Mouse (Mus musculus): Measurements from ENCODE around the gene Car7.
"Not testable (repeated sequence)": the region's sequence is repeated elsewhere in the genome, so short reads cannot be mapped to it uniquely, and the experiment has no call there.

Gene Car7

DNA sequence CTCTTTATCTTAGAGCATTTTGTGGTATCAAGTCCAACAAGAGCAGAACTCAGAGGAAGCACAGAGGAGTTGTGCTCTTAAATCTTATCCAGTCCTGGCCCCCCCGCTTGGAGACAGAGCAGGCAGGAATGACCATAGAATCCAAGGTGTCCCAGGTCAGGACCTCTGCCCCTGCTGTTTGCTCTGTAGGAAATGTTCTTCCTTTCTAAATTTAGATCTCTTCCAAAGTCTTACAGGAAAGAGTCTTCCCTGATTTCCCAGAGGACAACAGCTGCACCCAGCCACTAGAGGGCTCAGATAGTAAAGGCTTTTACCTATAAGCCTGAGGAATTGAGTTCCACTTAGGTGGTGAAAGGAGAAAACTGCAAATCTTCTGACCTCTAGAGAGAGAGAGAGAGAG is 35.1 kb downstream of the Car7 start:
- DNase-seq (ENCODE audit: low spot score) = peak; percentile 69

DNA sequence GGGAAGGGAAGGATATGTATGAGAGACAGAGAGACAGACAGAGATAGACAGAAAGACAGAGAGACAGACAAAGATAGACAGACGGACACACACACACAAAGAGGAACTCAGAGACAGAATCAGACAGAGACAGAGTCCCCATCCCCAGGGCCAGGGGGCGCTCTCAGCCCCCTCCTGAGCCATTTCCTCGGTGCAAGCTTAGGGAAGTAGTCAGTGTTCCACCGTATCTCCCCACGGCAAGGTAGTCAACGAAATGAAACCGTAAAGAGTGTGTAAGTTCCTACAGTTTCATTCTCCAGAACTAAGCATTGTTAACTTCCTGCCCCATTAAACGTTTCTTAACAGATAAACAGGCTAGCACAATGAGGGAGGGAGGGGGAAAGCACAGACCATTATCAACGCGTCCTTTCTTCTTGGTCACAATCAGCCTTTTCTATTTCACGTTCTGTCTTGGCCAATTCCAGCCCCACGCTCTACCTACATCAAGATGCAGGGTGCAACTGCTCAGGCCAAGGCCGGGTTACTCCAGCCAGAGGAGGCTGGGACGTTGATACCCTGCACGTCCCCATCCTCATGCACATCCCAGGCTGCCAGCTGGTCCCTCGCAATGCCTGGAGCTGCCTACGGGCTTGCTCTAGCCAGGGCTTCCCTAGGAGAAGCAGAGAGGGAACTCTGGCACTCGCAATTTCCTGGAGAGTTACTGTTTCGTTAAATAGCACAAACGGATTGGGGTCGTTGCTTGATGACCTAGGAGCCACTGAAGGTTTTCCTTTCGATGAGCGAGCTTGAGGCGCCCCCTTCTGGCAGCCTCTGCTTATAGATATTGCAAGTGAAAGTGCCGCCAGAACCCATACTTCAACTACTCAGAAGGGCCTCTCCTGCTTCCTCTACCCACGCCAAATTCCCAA is 36.2 kb downstream of the Car7 start:
- DNase-seq (ENCODE audit: low spot score) = peak; percentile 80

DNA sequence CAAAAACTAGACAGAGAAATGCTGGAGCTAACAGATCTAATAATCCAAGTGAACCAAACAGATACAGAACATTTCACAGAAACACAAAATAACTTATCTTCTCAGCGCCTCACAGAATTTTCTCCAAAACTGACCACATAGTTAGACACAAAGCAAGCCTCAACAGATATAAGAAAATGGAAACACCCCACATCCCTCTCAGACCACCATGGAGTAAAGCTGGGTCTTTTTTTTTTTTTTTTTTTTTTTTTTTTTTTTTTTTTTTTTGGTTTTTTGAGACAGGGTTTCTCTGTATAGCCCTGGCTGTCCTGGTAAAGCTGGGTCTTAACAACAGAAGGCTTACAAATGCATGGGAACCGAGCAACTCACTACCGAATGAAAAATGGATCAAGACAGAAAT is 42.3 kb downstream of the Car7 start:
- no peak for DNase-seq (ENCODE audit: low spot score)

DNA sequence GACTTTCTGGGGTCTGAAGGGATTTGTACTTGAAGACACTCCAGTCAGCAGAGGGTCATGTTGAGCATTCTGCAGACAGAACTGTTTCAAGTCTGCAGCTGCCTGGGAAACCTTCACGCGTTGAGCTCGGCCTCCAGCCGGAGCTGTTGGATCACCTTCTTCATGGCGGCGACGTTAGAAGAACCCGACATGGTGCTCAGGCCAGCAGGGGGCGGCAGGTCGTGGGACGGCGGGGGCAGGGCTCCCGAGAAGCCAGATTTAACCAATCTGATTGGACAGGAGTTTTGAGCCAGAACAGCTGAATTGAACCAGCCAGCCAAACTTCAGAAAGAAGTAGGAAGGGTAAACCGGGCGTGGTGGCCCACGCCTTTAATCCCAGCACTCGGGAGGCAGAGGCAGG is 43.1 kb downstream of the Car7 start:
- DNase-seq (ENCODE audit: low spot score) = not testable (repeated sequence)

DNA sequence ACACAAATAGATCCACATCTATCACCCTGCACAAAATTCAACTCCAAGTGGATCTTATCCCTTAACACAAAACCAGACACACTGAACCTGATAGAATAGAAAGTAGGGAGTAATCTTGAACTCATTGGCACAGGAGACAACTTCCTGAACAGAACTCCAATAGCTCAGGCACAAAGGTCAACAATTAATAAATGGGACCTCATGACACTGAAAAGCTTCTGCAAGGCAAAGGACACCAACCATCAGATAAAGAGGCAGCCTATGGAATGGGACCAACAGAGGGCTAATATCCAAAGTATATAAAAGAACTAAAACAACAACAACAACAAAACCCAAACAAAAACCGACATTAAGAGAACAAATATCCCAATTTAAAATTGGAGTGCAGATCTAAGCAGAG is 50.0 kb downstream of the Car7 start:
- DNase-seq (ENCODE audit: low spot score) = no peak

DNA sequence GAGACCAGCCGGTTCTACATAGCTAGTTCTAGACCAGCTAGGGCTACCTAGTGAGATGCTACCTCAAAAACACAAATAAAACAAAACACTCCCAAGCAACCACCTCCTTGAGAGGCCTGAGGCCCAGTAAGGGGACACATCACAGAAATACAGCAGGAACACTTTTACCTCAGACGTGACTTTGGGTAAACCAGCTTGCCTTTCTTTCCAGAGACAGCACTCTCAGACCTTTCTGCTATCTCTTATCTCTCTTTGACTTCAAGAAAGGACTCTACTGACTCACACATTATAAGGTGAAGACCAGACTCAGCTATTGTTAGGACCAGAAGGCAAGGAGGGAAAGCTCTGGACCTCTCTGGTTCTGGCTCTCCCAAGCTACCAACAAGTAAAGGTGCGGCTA is 55.8 kb downstream of the Car7 start:
- DNase-seq (ENCODE audit: low spot score) = no peak

DNA sequence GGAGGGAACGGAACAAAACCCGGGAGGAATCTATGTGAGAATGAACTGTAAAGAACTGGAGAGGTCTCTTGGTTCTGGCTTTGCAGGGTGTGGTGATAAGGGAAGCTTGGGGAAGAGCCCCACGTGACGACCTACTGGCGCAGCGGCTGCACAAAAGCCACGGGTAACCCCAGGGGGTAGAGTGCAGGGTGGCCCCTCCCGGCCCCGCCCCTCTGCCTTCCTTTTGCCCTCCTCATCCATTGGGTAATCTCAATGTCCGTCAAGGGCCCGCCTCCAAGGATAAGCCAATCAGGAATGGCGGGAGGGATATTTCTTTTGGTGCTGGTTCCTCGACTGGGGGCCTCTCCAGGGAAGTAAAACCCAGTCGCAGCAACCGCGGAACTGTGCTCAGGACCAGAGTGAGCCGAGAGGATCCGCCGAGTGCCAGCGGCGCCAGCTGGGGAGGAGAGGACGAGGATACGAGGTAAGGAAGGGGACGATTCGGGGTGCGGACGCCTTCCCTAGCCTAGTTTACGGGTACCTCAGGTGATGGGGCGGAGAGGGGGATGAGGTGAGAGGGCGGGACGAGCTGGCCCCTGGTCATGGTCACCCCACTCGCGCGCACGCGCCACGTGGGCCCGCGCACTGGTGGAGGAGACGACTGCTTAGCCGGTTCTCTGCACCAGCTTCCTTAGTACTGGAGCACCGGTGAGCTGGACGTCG is 56.8 kb downstream of the Car7 start, which contains the start of gene Pdp2:
Gene Pdp2, plus strand, starts transcription at position 319 of the 702 bp plus-strand sequence.
- peak; percentile 97 for DNase-seq (ENCODE audit: low spot score)

DNA sequence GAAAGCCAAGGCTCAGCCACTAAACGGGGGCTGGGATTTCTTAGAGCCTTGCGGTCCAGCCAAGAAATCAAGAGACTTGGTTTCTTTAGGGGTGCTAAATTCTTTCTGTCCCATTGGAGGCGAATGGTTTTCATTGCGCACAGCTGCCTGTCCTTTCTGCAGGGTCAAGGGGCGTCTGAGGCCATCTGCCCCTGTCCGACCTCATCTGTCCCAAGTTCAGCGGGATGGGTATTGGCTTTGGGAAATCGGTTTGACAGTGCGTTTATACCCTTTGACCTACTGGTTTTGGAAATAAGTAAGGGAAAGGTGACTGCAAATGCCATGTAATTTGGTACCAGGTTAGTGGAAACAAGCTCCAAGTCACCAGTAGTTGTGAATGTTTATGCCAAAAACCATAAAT is 57.4 kb downstream of the Car7 start:
- no peak for DNase-seq (ENCODE audit: low spot score)

DNA sequence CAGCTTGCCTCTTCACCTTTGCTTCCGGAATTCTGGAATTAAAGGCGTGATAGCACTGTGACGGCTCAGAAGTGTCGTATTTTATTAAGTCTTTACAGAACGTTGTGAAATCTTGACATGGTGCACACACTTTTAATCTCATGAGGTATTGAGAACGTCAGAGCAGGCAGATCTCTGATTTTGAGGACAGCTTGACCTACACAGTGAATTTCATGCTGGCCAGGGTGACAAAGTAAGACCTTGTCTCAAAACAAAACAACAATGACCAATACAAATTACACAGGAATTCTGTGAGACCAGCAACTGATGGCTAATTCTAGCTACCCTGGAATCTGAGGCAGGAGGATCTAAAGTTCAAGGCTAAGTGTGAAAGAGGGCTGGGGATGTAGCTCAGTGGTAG is 58.1 kb downstream of the Car7 start:
- DNase-seq (ENCODE audit: low spot score) = no peak

DNA sequence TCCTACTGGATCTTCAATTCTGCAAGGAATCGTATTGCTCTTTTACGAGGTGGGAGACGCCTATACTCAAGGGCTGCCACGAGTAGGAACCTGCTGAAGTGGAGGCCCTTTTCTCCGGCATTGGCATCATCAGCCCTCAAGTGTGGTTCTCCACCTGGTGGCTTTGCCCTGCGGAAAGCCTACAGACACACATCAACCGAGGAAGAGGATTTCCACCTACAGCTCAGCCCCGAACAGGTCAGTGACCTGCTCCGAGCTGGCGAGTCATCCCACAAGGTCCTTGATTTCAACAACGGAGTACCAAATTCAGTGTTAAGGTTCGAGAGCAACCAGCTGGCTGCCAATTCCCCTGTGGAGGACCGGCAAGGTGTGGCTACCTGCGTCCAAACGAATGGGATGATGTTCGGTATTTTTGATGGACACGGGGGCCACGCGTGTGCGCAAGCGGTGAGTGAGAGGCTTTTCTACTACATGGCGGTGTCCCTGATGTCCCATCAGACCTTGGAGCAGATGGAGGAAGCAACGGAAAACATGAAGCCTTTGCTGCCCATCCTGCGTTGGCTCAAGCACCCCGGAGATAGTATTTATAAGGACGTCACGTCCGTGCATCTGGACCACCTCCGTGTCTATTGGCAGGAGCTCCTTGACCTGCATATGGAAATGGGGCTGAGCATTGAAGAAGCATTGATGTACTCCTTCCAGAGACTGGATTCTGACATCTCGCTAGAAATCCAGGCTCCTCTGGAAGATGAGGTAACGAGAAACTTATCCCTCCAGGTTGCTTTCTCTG is 59.2 kb downstream of the Car7 start:
- DNase-seq (ENCODE audit: low spot score) = no peak

DNA sequence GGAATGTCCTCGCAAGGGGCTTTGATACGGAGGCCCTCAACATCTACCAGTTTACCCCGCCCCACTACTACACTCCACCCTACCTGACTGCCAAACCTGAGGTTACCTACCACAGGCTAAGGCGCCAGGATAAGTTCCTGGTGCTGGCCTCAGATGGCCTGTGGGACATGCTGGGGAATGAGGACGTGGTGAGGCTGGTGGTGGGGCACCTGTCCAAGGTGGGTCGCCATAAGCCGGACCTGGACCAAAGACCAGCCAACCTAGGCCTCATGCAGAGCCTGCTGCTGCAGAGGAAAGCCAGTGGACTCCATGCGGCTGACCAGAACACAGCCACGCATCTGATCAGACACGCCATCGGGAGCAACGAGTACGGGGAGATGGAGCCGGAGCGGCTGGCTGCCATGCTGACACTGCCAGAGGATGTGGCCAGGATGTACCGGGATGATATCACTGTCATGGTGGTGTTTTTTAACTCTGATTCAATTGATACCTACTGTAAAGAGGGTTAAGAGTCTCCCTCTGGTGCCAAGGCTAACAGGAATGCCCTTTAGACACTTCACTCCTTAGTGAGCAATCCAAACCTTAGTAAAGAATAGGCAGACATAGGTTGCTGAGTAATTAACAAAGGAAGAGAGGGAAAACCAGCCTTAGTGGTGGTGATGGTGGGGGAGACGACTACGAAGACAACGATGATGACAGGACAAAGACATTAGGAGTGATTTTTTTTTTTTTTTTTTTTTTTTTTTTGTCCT is 60.3 kb downstream of the Car7 start:
- DNase-seq (ENCODE audit: low spot score) = no peak

DNA sequence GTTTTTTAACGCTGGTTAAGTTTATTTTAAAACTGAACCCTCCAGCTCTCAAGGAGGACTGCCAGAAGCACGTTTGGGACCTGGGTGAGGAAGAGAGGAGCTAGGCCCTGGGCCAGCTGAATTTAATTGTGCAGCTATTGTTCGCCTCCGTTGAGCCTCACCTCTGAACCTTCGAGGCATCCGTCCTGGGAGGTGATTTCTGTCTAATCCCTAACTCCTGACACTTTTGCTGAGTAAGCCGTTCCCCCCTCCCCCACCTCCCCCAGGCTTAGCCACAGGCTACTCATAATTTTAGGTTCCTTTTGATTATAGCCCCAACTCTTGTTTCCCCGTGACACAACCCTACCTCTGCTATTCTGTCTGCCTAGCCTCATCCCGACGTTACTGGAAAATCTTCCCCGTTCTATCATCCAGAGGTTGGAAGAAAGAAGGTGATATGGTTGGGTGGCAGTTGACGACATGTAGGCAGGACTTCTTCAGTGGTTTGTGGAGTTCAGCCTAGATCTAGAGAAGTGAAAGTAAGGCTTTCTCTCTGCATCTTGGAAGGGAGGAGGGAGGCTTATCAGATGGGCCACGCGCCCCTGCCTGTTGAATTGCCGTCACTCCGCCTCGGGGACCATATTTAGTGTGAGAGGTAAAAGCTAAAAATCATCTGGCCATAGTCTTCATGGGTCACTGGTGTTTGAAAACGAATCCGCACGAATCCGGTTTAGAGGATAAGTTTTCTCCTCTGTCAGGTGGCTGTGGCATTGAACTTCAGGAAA is 61.5 kb downstream of the Car7 start:
- DNase-seq (ENCODE audit: low spot score) = no peak

DNA sequence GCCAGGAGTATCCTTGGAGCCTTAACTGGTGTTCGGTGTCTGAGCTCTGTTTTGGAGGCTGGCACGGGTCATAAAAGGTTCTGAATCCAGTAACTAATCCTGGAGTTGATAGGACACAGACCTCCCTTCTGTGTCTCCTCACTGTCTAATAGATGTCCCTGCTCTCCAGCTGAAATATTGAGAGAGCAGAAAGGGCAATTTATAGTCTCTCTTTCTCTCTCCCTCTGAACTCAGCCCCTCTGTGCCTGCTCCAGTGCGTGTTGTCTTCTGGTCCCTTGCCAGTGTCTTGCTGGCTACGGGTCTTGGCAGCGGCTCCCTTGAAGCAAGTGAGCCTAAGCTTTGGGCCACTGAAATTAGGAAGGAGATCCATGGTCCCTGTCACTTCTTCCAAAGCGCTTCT is 63.2 kb downstream of the Car7 start:
- DNase-seq (ENCODE audit: low spot score) = no peak

DNA sequence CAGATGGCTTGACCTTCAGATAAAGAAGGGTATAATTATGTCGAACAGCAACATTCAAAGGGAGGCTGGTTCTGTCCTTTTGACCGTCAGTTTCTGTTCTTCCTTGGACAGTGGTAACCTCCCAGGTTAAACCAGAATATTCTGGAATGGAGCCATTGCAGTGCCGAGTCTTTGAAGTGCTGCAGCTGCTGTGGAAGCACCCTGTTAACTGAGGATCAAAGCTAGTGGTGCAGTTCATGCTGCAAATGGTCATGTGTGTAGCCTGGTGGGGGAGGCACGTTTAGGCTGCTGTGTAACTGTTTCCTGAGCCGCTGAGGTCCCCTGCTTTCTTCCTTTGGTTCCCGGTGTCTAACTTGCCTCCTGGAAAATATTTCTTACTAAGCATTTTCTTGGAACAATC is 64.0 kb downstream of the Car7 start:
- DNase-seq (ENCODE audit: low spot score) = no peak

Measured in yolk sac, embryonic 10.5 days (tissue).